Mouse (Mus musculus) liver, embryonic 14.5 days (tissue): Measurements from ENCODE around the gene Wdr24. TPM values are rescaled to one million over a fixed set of nuclear protein-coding genes. Genes with fewer than 3 reads are reported as not detected.

Experiments
- ATAC-seq: fragments of 200-750 bp; cut with Nextera tagmentation; 2 replicates; pipeline ENCODE4 v1.8.0; 2017; ENCODE audit warnings: moderate number of reproducible peaks, mild to moderate bottlenecking, moderate library complexity; ENCODE audit not compliant: insufficient read depth
- DNase-seq, 3 experiments: peaks; one replicate each; pipeline ENCODE4 v3.0.0-alpha.2; 2012 to 2013; ENCODE audit warnings: low read depth in 3 of 3, low spot score in 3 of 3
- H3K27ac ChIP-seq: fragments of 300-500 bp; sonication (generic); 2 replicates; pipeline ENCODE4 v1.5.1; 2014; ENCODE audit warnings: moderate library complexity, mild to moderate bottlenecking, control low read depth, inconsistent platforms
- H3K27me3 ChIP-seq: fragments of 300-500 bp; sonication (generic); 2 replicates; pipeline ENCODE4 v1.6.1; 2014; ENCODE audit warnings: mild to moderate bottlenecking, low read length, moderate library complexity; ENCODE audit not compliant: control insufficient read depth, insufficient read depth
- H3K36me3 ChIP-seq: fragments of 300-500 bp; sonication (generic); replicated peaks from 2 replicates; pipeline ENCODE4 v1.6.1; 2014; ENCODE audit warnings: low read depth; ENCODE audit not compliant: control insufficient read depth, insufficient read depth
- H3K4me1 ChIP-seq, 2 experiments: fragments of 200-500 bp in 1 of 2; fragments of 300-500 bp in 1 of 2; sonication (generic) in 1 of 2; replicated peaks; 2 replicates each; pipeline ENCODE4 v1.6.1; 2012 to 2014; ENCODE audit warnings: antibody characterized with exemption in 1 of 2, inconsistent platforms in 1 of 2, low read length in 1 of 2; ENCODE audit not compliant: control insufficient read depth in 2 of 2, insufficient read depth in 2 of 2
- H3K4me2 ChIP-seq: fragments of 300-500 bp; sonication (generic); 2 replicates; pipeline ENCODE4 v1.6.1; 2014; ENCODE audit warnings: low read depth, mild to moderate bottlenecking, control low read depth, moderate library complexity
- H3K4me3 ChIP-seq, 2 experiments: fragments of 200-500 bp in 1 of 2; fragments of 300-500 bp in 1 of 2; sonication (generic) in 1 of 2; 2 replicates each; pipeline ENCODE4 v1.5.1; 2012 to 2014; ENCODE audit warnings: low read depth in 2 of 2, low read length in 2 of 2, mild to moderate bottlenecking in 2 of 2, control low read depth in 1 of 2, inconsistent platforms in 1 of 2, moderate library complexity in 1 of 2; ENCODE audit not compliant: insufficient read depth in 1 of 2
- H3K9ac ChIP-seq: fragments of 300-500 bp; sonication (generic); replicated peaks from 2 replicates; pipeline ENCODE4 v1.6.1; 2014; ENCODE audit warnings: mild to moderate bottlenecking, control low read depth, moderate library complexity
- H3K9me3 ChIP-seq: fragments of 300-500 bp; sonication (generic); 2 replicates; pipeline ENCODE4 v1.6.1; 2016; ENCODE audit warnings: low read length, mixed read lengths; ENCODE audit not compliant: control insufficient read depth
- CTCF ChIP-seq: IDR thresholded peaks from 2 replicates; pipeline ENCODE4 v1.5.1; 2016; ENCODE audit warnings: antibody characterized with exemption, low read depth, control low read depth
- EP300 ChIP-seq: IDR thresholded peaks from 2 replicates; pipeline ENCODE4 v1.6.1; 2016; ENCODE audit warnings: antibody characterized with exemption, low read depth
- WGBS: fragments of 180-500 bp; shearing (Covaris S2); extraction: QIAGEN DNeasy Blood & Tissue Kit; methylation state at CpG from one replicate; pipeline ENCODE4 v1.1.7; 2014; ENCODE audit not compliant: insufficient replicate concordance; 5-methylcytosine and 5-hydroxymethylcytosine counted together
- microRNA-seq: library from miRNA; unstranded; fragments of <30 nt; microRNA quantifications from one replicate; pipeline ENCODE4, GENCODE M21; 2016
- polyA plus RNA-seq, 2 experiments: library from polyadenylated mRNA; depleted of rRNA in 1 of 2; stranded (reverse) in 1 of 2; unstranded in 1 of 2; fragments of >200 nt; fragmentation: Nextera tagmentation in 1 of 2; extraction: Ambion mirVana in 1 of 2; gene quantifications; 2 replicates each; pipeline versions ENCODE4 v1.2.1 to v1.2.3; 2012 to 2014

The Wdr24 gene
- polyA plus RNA-seq, 2 experiments = 9.2 to 14.3 TPM

DNA sequence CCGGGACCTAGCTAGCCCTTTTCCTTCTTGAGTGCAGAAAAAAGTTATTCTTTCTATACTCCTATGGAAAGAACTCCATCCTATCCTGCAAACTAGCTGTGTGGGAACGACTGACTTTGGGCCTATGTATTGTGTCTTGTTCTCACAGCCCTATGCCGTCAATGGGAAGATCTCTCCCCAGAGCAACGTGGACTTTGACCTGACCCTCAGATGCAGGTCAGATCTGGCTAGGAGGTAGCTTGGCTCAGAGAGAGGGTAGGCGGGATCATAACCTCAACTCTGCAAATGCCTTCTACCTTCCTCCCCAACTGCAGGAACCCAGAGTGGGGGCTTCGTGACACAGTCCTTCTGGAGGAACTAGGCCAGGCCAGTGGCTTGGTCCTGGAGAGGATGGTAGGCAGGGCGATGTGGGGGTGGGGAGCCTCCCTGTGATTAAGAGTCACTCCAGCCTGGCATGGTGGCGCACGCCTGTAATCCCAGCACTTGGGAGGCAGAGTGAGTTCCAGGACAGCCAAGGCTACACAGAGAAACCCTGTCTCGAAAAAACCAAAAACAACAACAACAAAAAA lies 53.0 kb downstream of the Wdr24 start:
- TF ChIP-seq EP300 = no peak
- Histone ChIP-seq H3K9me3 (no peaks in the 10 kb centered on the region), H3K4me1 (peaks cover 4 to 21% of the 10 kb centered on the region in 2 experiments), H3K27ac (no peak overlapping the region), H3K4me3 (peak overlapping the region; percentile 91 to 93), H3K27me3 (no peaks in the 10 kb centered on the region), H3K4me2 (peak overlapping the region; percentile 94), H3K9ac (peak overlapping the region; percentile 75), H3K36me3 (peaks cover 3% of the 10 kb centered on the region; the same call in 1 of the 2 replicates)
- WGBS = 64% methylated on average over 10 of the region's 10 CpGs
- no peak for ATAC-seq
- no peak for DNase-seq

DNA sequence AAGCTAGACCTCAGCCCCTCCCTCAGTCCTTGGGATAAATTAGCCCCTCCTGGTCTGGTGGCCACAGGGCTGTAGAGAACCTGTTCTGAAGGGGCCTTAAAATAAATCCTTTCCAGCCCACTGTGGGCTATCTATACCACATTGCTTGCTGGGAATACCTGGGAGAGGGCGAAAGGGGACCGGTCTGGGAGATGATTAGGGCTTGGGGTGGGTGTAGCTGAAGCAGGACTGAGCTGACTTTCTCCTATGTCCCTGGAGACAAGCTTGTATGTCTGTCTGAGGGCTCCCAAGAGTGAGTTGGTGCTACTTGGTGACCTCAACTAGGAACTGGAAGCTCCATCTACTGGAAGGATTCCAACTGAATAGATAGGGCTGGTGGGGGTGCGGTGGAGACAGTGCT lies 53.6 kb downstream of the Wdr24 start:
- H3K4me2 ChIP-seq = peak overlapping the region; percentile 94
- no peak for DNase-seq
- H3K4me3 ChIP-seq = no peak overlapping the region
- H3K9ac ChIP-seq = no peak overlapping the region
- H3K27ac ChIP-seq = no peak overlapping the region
- no peak for TF ChIP-seq EP300
- TF ChIP-seq CTCF = no peak
- H3K27me3 ChIP-seq = no peaks in the 10 kb centered on the region
- H3K9me3 ChIP-seq = no peaks in the 10 kb centered on the region
- peaks cover 4 to 26% of the 10 kb centered on the region in 2 experiments for H3K4me1 ChIP-seq
- H3K36me3 ChIP-seq = peaks cover 3% of the 10 kb centered on the region; the same call in 1 of the 2 replicates
- 78% methylated on average over 3 of the region's 3 CpGs for whole genome bisulfite sequencing
- no peak for ATAC-seq

DNA sequence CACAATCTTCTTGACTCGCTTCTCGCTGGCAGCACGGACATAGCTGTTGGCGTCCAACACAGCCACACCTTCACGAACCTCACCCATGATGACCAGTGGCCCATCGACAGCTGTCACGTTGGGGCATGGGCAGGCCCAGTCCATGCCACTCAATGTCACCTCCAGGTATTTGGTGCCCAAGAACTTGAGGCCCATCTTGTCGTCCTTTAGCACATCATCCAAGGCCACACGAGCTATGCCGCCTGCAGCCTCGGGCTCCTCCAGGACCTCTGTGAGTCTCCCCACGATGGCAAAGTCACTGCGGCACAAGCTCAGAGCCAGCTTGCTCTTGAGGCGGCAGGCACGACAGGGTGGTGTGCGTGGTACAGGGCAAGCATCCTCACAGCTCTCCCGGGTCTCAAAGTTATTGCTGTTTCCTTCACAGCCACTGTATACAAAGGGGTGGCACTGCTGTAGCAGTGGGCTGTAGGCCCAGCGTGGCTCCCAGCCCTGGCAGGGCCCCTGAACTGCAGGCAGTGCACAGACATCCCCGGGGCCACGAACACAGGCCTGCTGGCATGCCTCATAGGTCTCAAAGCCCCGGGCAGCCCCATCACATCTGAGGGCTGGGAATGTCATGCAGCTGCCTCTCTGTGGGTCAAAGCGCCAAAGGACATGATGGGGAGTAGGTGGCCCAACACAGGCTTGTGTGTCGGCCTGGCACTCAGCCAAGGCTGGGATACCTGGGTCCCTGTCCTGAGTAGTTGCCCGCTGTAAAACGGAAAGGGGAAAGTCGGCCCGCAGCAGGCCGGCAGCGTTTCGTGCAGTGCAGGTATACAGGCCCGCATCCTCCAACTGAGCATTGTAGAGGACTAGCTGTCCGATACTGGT lies 54.5 kb downstream of the Wdr24 start:
- H3K36me3 ChIP-seq = peaks cover 3% of the 10 kb centered on the region; the same call in 1 of the 2 replicates
- ATAC-seq (no peak), DNase-seq (no peak)
- H3K9ac ChIP-seq = no peak overlapping the region
- peaks cover 4 to 33% of the 10 kb centered on the region in 2 experiments for H3K4me1 ChIP-seq
- no peak overlapping the region for H3K4me2 ChIP-seq
- TF ChIP-seq CTCF (no peak), EP300 (no peak)
- H3K27me3 ChIP-seq = no peaks in the 10 kb centered on the region
- H3K4me3 ChIP-seq = no peak overlapping the region
- no peaks in the 10 kb centered on the region for H3K9me3 ChIP-seq
- no peak overlapping the region for H3K27ac ChIP-seq
- 84% methylated on average over 32 of the region's 32 CpGs for WGBS

Small RNA genes lying within 50 kb of the gene (microRNA-seq; reads per million reads assigned to microRNA genes)
- gene Mir3082 = not detected
- gene Mir6966 = not detected

Other genes with a start within 250 kb of the Wdr24 start
- gene Lmf1, start 244.5 kb upstream of the Wdr24 start, polyA plus RNA-seq (2012; rRNA removed) = 3.4 and 4.0 TPM in 2 replicates
- 7.9 and 9.3 TPM in 2 replicates for gene Lmf1, start 244.5 kb upstream of the Wdr24 start, polyA plus RNA-seq (2014; fragmentation: Nextera tagmentation; extraction: Ambion mirVana)
- 0.60 TPM in 1 of 2 replicates, not detected in the other for gene Gng13, start 106.5 kb upstream of the Wdr24 start, polyA plus RNA-seq (2012; rRNA removed)
- gene Gng13, start 106.5 kb upstream of the Wdr24 start, polyA plus RNA-seq (2014; fragmentation: Nextera tagmentation; extraction: Ambion mirVana) = not detected in 2 replicates
- gene Chtf18, start 96.2 kb upstream of the Wdr24 start, polyA plus RNA-seq (2012; rRNA removed) = 14.4 and 19.6 TPM in 2 replicates
- 12.4 and 15.5 TPM in 2 replicates for gene Chtf18, start 96.2 kb upstream of the Wdr24 start, polyA plus RNA-seq (2014; fragmentation: Nextera tagmentation; extraction: Ambion mirVana)
- 9.5 and 11.1 TPM in 2 replicates for gene Rpusd1, start 96.0 kb upstream of the Wdr24 start, polyA plus RNA-seq (2012; rRNA removed)
- 5.9 and 6.1 TPM in 2 replicates for gene Rpusd1, start 96.0 kb upstream of the Wdr24 start, polyA plus RNA-seq (2014; fragmentation: Nextera tagmentation; extraction: Ambion mirVana)
- gene Mslnl, start 87.6 kb upstream of the Wdr24 start, polyA plus RNA-seq (2012; rRNA removed) = not detected in 2 replicates
- gene Mslnl, start 87.6 kb upstream of the Wdr24 start, polyA plus RNA-seq (2014; fragmentation: Nextera tagmentation; extraction: Ambion mirVana) = not detected in 2 replicates
- gene Msln, start 69.2 kb upstream of the Wdr24 start, polyA plus RNA-seq (2012; rRNA removed) = 0.66 and 0.69 TPM in 2 replicates
- gene Msln, start 69.2 kb upstream of the Wdr24 start, polyA plus RNA-seq (2014; fragmentation: Nextera tagmentation; extraction: Ambion mirVana) = 0.91 and 1.0 TPM in 2 replicates
- 7.5 and 10.2 TPM in 2 replicates for gene Narfl, start 49.9 kb upstream of the Wdr24 start, polyA plus RNA-seq (2012; rRNA removed)
- 12.9 and 14.0 TPM in 2 replicates for gene Narfl, start 49.9 kb upstream of the Wdr24 start, polyA plus RNA-seq (2014; fragmentation: Nextera tagmentation; extraction: Ambion mirVana)
- gene Haghl, start 38.0 kb upstream of the Wdr24 start, polyA plus RNA-seq (2012; rRNA removed) = 6.1 and 7.6 TPM in 2 replicates
- gene Haghl, start 38.0 kb upstream of the Wdr24 start, polyA plus RNA-seq (2014; fragmentation: Nextera tagmentation; extraction: Ambion mirVana) = 5.8 and 6.1 TPM in 2 replicates
- 0.02 and 0.03 TPM in 2 replicates for gene Ccdc78, start 37.0 kb upstream of the Wdr24 start, polyA plus RNA-seq (2012; rRNA removed)
- gene Ccdc78, start 37.0 kb upstream of the Wdr24 start, polyA plus RNA-seq (2014; fragmentation: Nextera tagmentation; extraction: Ambion mirVana) = not detected in 2 replicates
- gene Fam173a, start 30.7 kb upstream of the Wdr24 start, polyA plus RNA-seq (2012; rRNA removed) = 37.7 and 46.6 TPM in 2 replicates
- 57.2 and 57.7 TPM in 2 replicates for gene Fam173a, start 30.7 kb upstream of the Wdr24 start, polyA plus RNA-seq (2014; fragmentation: Nextera tagmentation; extraction: Ambion mirVana)
- not detected in 2 replicates for gene AC134908.4, start 28.0 kb upstream of the Wdr24 start, polyA plus RNA-seq (2012; rRNA removed)
- gene AC134908.4, start 28.0 kb upstream of the Wdr24 start, polyA plus RNA-seq (2014; fragmentation: Nextera tagmentation; extraction: Ambion mirVana) = not detected in 2 replicates
- gene Metrn, start 26.5 kb upstream of the Wdr24 start, polyA plus RNA-seq (2012; rRNA removed) = 20.3 and 27.3 TPM in 2 replicates
- gene Metrn, start 26.5 kb upstream of the Wdr24 start, polyA plus RNA-seq (2014; fragmentation: Nextera tagmentation; extraction: Ambion mirVana) = 4.1 TPM in 2 replicates
- gene Fbxl16, start 14.5 kb upstream of the Wdr24 start, polyA plus RNA-seq (2012; rRNA removed) = 0.04 and 0.22 TPM in 2 replicates
- not detected in 2 replicates for gene Fbxl16, start 14.5 kb upstream of the Wdr24 start, polyA plus RNA-seq (2014; fragmentation: Nextera tagmentation; extraction: Ambion mirVana)
- 17.3 and 17.9 TPM in 2 replicates for gene Jmjd8, start 5.2 kb downstream of the Wdr24 start, polyA plus RNA-seq (2012; rRNA removed)
- 13.7 and 16.2 TPM in 2 replicates for gene Jmjd8, start 5.2 kb downstream of the Wdr24 start, polyA plus RNA-seq (2014; fragmentation: Nextera tagmentation; extraction: Ambion mirVana)
- 70.2 and 85.1 TPM in 2 replicates for gene Stub1, start 9.8 kb downstream of the Wdr24 start, polyA plus RNA-seq (2012; rRNA removed)
- 96.7 and 100 TPM in 2 replicates for gene Stub1, start 9.8 kb downstream of the Wdr24 start, polyA plus RNA-seq (2014; fragmentation: Nextera tagmentation; extraction: Ambion mirVana)
- gene Rhbdl1, start 13.7 kb downstream of the Wdr24 start, polyA plus RNA-seq (2012; rRNA removed) = 1.5 and 2.0 TPM in 2 replicates
- 0.35 and 0.58 TPM in 2 replicates for gene Rhbdl1, start 13.7 kb downstream of the Wdr24 start, polyA plus RNA-seq (2014; fragmentation: Nextera tagmentation; extraction: Ambion mirVana)
- gene Gm20683, start 18.1 kb downstream of the Wdr24 start, polyA plus RNA-seq (2012; rRNA removed) = 3.3 and 6.9 TPM in 2 replicates
- gene Gm20683, start 18.1 kb downstream of the Wdr24 start, polyA plus RNA-seq (2014; fragmentation: Nextera tagmentation; extraction: Ambion mirVana) = 0.43 TPM in 1 of 2 replicates, not detected in the other
- 33.3 and 34.7 TPM in 2 replicates for gene Rhot2, start 21.2 kb downstream of the Wdr24 start, polyA plus RNA-seq (2012; rRNA removed)
- gene Rhot2, start 21.2 kb downstream of the Wdr24 start, polyA plus RNA-seq (2014; fragmentation: Nextera tagmentation; extraction: Ambion mirVana) = 4.2 and 5.3 TPM in 2 replicates
- gene Wdr90, start 37.9 kb downstream of the Wdr24 start, polyA plus RNA-seq (2012; rRNA removed) = 18.1 and 19.6 TPM in 2 replicates
- gene Wdr90, start 37.9 kb downstream of the Wdr24 start, polyA plus RNA-seq (2014; fragmentation: Nextera tagmentation; extraction: Ambion mirVana) = 7.5 and 11.1 TPM in 2 replicates
- gene Mcrip2, start 45.1 kb downstream of the Wdr24 start, polyA plus RNA-seq (2012; rRNA removed) = 22.1 and 23.1 TPM in 2 replicates
- 44.0 and 44.9 TPM in 2 replicates for gene Mcrip2, start 45.1 kb downstream of the Wdr24 start, polyA plus RNA-seq (2014; fragmentation: Nextera tagmentation; extraction: Ambion mirVana)
- gene Mettl26, start 51.4 kb downstream of the Wdr24 start, polyA plus RNA-seq (2012; rRNA removed) = 45.3 and 47.6 TPM in 2 replicates
- 46.5 and 50.3 TPM in 2 replicates for gene Mettl26, start 51.4 kb downstream of the Wdr24 start, polyA plus RNA-seq (2014; fragmentation: Nextera tagmentation; extraction: Ambion mirVana)
- 0.54 and 0.71 TPM in 2 replicates for gene Wfikkn1, start 57.2 kb downstream of the Wdr24 start, polyA plus RNA-seq (2012; rRNA removed)
- 0.52 and 0.67 TPM in 2 replicates for gene Wfikkn1, start 57.2 kb downstream of the Wdr24 start, polyA plus RNA-seq (2014; fragmentation: Nextera tagmentation; extraction: Ambion mirVana)
- gene Rab40c, start 96.1 kb downstream of the Wdr24 start, polyA plus RNA-seq (2012; rRNA removed) = 6.4 and 7.8 TPM in 2 replicates
- gene Rab40c, start 96.1 kb downstream of the Wdr24 start, polyA plus RNA-seq (2014; fragmentation: Nextera tagmentation; extraction: Ambion mirVana) = 3.4 and 3.8 TPM in 2 replicates
- gene Pigq, start 121.3 kb downstream of the Wdr24 start, polyA plus RNA-seq (2012; rRNA removed) = 270 and 414 TPM in 2 replicates
- gene Pigq, start 121.3 kb downstream of the Wdr24 start, polyA plus RNA-seq (2014; fragmentation: Nextera tagmentation; extraction: Ambion mirVana) = 170 and 186 TPM in 2 replicates
- 4.3 and 8.9 TPM in 2 replicates for gene Nhlrc4, start 121.3 kb downstream of the Wdr24 start, polyA plus RNA-seq (2012; rRNA removed)
- gene Nhlrc4, start 121.3 kb downstream of the Wdr24 start, polyA plus RNA-seq (2014; fragmentation: Nextera tagmentation; extraction: Ambion mirVana) = 1.9 and 4.6 TPM in 2 replicates
- gene A930017K11Rik, start 128.9 kb downstream of the Wdr24 start, polyA plus RNA-seq (2012; rRNA removed) = 0.16 and 0.24 TPM in 2 replicates
- 0.13 and 0.37 TPM in 2 replicates for gene A930017K11Rik, start 128.9 kb downstream of the Wdr24 start, polyA plus RNA-seq (2014; fragmentation: Nextera tagmentation; extraction: Ambion mirVana)
- gene Capn15, start 162.2 kb downstream of the Wdr24 start, polyA plus RNA-seq (2012; rRNA removed) = 7.7 and 9.0 TPM in 2 replicates
- 8.3 and 11.8 TPM in 2 replicates for gene Capn15, start 162.2 kb downstream of the Wdr24 start, polyA plus RNA-seq (2014; fragmentation: Nextera tagmentation; extraction: Ambion mirVana)
- gene Rab11fip3, start 245.9 kb downstream of the Wdr24 start, polyA plus RNA-seq (2012; rRNA removed) = 2.1 and 2.3 TPM in 2 replicates
- gene Rab11fip3, start 245.9 kb downstream of the Wdr24 start, polyA plus RNA-seq (2014; fragmentation: Nextera tagmentation; extraction: Ambion mirVana) = 1.4 and 1.8 TPM in 2 replicates